Mouse (Mus musculus): ENCODE data around the gene Zcchc17. TPM values are rescaled to one million over a fixed set of nuclear protein-coding genes. Genes with fewer than 3 reads are reported as not detected.

The Zcchc17 gene
- polyA plus RNA-seq, 1 experiment = 24.7 TPM

- no peak for DNase-seq (ENCODE audit: low spot score)
Observed at GRCm38 (mm10) chr4:130318122-130318521, 41.6 kb downstream of the Zcchc17 start.

GRCm38 (mm10) chr4:130316691-130317090, 43.1 kb downstream of the Zcchc17 start:
- no peak for DNase-seq (ENCODE audit: low spot score)

DNA sequence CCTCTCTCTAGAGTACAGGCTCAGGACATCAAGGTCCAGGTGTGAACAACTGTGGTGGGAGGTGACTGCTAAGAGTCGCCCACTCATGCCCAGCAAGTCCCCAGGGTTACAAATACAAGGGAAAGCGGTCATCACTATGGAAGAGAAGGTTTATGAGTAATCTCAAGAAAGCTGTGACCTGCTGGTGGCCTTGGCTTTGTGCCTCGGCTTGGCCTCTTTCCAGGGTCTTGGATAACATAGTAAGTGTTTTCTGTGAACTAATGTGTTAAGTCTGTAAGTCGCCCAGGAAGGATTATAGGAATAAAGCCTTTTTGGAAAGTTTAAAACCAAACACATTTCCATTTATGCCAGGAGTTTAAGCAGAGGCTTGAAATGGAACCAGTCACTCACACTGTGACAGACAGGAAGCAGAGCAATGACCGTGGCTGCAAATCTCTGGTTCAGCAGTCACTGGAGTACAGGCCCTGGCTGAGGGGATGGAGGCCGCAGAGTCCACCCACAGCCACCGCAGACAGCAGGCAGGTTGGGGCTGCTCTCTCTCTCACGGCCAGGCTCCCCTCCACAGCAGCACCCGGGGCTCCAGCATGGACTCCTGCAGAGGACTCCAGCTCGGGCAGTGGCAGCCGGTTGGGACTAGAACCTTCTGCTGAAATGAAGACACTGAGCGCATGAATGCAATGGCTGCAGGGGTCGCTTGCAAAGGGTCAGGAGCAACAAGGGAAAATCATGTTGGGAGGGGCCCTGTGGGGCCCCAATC, 43.8 kb downstream of the Zcchc17 start:
- no peak for DNase-seq (ENCODE audit: low spot score)

GRCm38 (mm10) chr4:130313552-130313951, 46.2 kb downstream of the Zcchc17 start:
- DNase-seq (ENCODE audit: low spot score) = no peak

DNA sequence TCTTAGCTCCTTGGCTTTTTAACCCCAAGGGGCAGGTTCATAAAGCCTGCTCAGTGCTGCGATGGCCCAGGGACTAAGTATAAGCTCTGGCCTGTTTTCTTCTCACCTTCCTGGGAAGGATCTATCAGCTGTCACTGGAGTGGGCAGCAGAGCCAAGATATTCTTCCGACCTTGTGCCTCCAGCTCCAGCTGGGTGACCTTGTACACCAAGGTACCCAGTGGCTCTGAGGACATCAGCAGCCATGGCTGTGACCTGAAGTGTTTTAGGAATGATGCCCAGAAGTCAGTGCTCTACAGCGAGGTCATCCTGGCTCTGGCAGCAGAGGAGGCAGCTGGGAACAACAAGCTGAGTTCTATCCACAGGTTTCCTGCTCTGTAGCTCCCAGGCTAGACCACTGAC, 47.2 kb downstream of the Zcchc17 start:
- no peak for DNase-seq (ENCODE audit: low spot score)

GRCm38 (mm10) chr4:130309254-130309653, 50.5 kb downstream of the Zcchc17 start:
- DNase-seq (ENCODE audit: low spot score) = no peak

DNA sequence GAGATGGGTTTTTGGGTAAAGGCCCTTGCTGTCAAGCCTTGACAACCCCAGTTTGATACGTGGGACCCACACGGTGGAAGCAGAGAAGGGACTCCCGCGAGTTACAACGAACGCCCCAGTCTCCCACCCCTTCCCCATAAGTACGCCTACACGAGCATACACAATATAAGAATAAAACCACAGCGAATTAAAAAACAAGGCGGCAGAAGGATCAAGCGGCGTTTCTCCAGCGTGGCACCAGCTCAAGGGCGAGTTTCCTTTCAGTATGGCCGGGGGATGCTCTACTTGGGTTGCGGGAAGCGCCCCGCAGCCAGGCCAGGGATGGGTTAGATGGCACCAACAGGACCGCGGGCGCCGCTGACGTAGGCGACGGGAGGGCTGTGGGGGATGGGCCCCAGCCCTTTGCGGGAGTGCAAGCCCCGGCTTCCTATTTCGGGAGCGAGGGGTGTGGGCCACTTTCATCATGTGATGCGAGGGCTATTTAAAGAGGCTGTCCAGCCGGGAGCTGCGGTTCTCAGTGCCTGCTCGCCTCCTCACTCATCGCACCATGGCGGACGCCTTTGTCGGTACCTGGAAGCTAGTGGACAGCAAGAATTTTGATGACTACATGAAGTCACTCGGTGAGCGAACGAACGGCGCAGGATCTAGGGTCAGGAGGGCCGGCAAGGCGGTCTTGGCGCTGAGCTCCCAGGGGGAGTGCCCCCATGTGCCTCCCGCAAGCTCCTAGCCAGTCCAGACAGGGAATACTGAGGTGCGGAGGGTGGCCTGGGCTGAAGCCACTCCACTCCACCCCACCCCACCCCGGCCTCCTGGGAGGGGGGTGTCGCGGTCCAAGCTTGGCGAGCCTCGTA, 51.3 kb downstream of the Zcchc17 start, which contains the start of the genes Fabp3 and Gm10570:
Gene Fabp3, plus strand, starts transcription at position 365 of the 851 bp plus-strand sequence.
Gene Gm10570, minus strand, starts transcription at position 444 of the 851 bp plus-strand sequence.
- peak; percentile 41 for DNase-seq (ENCODE audit: low spot score)

DNA sequence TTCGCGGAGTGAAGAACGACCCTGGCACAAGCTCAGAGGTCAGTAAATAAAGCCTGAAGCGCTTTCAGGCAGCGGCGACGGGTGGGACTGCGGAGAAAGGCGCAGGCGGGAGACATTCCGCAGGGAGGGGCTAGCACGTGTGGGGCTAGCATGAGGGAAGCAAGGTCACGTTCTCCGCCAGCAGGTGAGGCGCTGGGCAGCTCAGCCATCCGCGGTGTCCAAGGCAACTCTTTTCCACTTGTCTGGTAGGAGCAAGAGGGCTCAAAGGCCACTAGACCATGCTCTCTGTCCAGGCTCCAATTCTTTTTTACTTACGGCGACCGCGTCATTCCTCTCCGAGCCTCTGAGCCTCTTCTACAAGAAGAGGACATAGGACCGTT, 51.9 kb downstream of the Zcchc17 start:
- peak; percentile 32 for DNase-seq (ENCODE audit: low spot score)

DNA sequence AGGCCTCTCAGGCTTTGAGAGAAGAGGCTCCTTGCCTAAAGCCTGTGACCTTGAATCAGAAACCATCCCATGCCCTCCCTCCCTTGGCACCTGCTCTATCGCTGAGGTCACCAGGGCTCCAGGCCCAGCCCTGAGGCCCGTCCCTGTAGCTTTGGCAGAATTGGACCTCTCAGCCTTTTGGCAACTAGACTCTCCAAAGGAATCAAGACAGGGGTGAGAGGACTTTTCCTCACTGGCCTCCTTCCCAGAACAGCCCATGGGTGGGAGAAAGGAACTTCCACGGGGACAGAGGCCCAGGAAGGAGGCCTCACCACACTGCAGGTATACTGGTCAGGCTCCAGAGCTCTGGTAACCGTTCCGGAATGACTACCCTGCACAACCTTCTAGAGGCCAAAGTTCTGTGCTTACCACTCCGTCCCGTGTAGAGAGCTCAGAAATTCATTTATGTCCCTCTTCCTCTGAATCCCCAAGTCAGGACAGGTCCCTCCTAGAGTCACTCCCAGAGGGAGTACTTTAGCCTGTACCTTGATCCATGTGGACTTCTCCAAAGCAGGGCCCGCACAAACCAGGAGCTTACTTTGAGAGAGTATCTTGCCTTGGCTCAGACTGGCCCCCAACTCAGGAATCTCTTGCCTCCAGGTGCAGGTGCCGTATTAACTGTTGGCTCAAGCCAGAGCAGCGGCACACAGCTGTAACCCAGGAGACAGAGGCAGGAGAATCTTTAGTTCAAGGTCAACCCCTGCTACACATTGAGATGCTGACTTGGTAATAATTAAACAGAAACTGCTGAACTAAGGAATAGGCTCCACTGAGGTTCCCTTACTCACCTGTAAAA, 52.7 kb downstream of the Zcchc17 start:
- DNase-seq (ENCODE audit: low spot score) = no peak

DNA sequence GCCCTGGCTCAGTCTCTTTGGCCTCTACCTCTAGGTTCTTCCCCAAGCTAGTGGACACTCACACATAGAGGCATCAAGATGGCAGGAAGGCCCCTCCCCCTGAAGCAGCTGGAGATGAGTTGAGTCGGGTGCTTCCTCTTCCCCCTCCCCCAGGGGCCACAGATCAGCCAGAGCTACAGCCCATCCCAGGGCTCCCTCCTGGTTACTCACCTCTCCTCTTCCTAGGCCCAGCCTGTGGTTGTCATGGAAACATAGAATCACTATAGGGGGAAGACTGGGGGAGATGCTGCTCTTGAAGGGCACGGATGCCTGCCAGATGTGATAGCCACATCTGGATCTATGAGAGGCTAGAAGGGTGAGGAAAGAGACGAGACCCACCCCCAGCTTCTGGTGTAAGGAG, 55.0 kb downstream of the Zcchc17 start:
- no peak for DNase-seq (ENCODE audit: low spot score)

- DNase-seq (ENCODE audit: low spot score) = no peak
Observed at GRCm38 (mm10) chr4:130302285-130302870, 57.4 kb downstream of the Zcchc17 start.

DNA sequence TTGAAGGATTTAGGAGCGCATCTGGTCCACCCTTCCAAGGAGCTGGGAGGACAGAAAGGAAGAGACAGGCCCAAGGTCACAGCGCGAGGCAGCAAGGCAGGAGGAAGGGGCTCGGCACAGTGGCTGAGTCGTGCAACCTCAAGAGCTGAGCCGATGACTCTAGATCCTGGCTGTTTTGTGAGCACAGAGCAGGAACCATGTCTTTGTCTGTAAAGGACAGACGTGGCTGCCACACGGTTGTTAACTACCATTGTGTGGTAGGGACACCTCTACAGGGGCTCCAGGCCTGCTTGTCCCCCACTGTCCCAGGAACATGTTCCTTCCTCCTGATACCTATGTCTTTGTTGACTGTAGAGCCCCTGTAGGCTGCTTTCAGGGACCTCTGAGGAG, 60.1 kb downstream of the Zcchc17 start:
- DNase-seq (ENCODE audit: low spot score) = no peak

- DNase-seq (ENCODE audit: low spot score) = no peak
Observed at GRCm38 (mm10) chr4:130298877-130299628, 60.7 kb downstream of the Zcchc17 start.

DNA sequence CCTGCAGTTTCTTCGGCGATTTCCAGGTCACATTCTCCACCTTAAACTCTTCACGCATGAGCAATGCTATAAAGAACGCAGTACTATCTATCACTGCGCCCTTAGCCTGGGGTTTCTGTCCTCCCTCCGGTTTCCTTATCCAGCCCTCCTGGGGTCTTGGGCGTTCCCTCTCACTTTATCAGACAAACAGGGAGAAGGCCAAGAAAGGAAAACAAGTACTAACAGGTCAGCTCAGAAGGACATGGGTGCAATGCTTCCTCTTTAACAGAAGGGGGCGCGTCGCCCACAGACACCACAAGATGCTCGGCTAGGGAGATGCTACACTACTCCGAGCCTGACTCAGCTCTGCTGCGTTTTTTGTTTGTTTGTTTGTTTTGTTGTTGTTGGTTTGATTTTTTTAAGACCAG, 62.6 kb downstream of the Zcchc17 start:
- no peak for DNase-seq (ENCODE audit: low spot score)

GRCm38 (mm10) chr4:130296243-130296965, 63.3 kb downstream of the Zcchc17 start:
- DNase-seq (ENCODE audit: low spot score) = no peak

GRCm38 (mm10) chr4:130295047-130295745, 64.5 kb downstream of the Zcchc17 start:
- DNase-seq (ENCODE audit: low spot score) = no peak

DNA sequence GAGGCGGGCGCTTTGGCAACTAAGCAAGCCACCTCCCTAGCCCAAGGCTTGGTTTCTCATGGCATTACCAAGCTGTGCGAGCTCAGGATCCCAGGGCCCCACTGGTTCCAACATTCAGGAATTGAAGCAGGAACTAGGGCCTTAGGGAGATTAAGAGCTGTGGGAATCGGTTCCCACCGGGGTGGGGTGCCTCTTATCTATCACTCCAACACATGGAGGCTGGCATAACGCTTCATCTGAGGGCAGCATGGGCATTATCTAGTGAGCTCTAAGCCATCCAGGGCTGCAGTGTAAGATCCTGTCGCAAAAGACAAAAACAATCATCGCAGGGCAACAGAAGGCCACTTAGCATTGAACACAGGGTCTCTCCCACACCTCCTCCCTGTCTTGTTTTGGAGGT, 65.2 kb downstream of the Zcchc17 start:
- no peak for DNase-seq (ENCODE audit: low spot score)

DNA sequence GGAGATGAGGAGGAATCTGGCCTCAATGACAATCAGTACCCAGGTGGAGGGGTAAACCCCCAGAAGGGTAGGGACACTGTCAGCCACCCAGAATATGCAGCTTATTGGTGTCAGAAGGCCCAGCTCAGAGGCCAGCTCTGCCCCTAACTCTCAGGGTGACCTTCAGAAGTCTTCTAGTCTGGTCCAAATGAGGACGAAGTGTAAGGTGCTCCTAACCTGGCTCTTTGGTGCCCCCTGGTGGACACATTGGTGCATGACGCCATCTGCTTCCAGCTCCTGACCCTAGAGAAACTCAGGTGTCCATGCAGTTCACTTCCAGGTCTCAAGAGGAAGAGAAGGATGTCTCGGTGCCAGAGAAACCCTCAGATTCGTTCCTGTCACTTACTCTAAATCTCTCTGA, 67.5 kb downstream of the Zcchc17 start:
- peak; percentile 64 for DNase-seq (ENCODE audit: low spot score)

- no peak for DNase-seq (ENCODE audit: low spot score)
Observed at GRCm38 (mm10) chr4:130289824-130290223, 69.9 kb downstream of the Zcchc17 start.

GRCm38 (mm10) chr4:130286531-130286930, 73.2 kb downstream of the Zcchc17 start:
- no peak for DNase-seq (ENCODE audit: low spot score)
